Mouse (Mus musculus) urinary bladder, adult 18-20 months (tissue): ENCODE results near the gene Pnrc2.

ENCODE experiments used
- DNase-seq, 2 experiments: peaks; one replicate each; pipeline ENCODE4 v3.0.0; 2022; ENCODE audit warnings: low spot score in 2 of 2, mixed read lengths in 2 of 2

Gene Pnrc2

DNA sequence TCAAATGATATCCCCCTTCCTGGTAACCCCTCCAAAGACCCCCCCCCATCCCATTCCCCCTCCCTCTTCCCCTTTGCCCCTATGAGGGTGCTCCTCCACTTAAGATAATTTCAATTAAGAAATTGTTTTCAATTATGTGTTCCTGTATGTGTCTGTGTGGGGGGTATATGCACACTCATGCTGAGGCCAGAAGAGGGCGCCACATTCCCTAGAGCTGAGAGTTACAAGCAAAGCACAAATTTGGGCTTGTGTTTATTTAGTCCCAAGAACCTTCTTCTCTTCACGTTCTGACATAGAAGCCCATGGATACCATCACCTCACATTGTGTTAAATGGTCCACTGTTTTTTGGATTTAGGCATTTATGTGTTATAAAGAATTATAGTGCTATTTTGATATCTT is 50.4 kb downstream of the Pnrc2 start:
- no peak for DNase-seq

DNA sequence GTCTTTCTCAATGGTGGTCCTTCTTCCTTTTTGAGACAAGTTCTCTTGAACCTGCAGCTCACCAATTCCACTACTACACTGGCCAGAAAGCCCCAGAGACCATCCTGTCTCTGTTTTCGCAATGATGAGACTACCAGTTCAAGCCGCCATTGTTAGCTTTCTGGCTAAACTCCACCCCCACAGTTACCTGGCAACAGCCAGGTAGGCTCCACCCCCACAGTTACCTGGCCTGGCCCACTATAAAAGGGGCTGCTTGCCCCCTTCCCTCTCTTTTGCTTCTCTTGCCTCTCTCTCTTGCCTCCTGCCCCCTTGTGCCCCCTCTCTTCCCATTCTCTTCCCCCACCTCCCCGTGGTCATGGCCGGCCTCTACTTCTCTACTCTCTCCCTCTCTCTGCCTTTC is 51.9 kb downstream of the Pnrc2 start:
- DNase-seq, result no peak
